Mouse (Mus musculus) heart, embryonic 15.5 days (tissue): ENCODE results near the gene Gm45837. TPM values are rescaled to one million over a fixed set of nuclear protein-coding genes. Genes with fewer than 3 reads are reported as not detected.

Experiments used
- ATAC-seq: fragments of 200-750 bp; cut with Nextera tagmentation; replicated peaks from 2 replicates; pipeline ENCODE4 v1.8.0; 2017; ENCODE audit warnings: low read depth, moderate TSS enrichment; ENCODE audit not compliant: insufficient number of reproducible peaks, insufficient read depth, low FRiP score
- H3K27ac ChIP-seq: fragments of 300-500 bp; sonication (generic); 2 replicates; pipeline ENCODE4 v1.5.1; 2015; ENCODE audit warnings: mild to moderate bottlenecking, inconsistent platforms
- H3K27me3 ChIP-seq: fragments of 300-500 bp; sonication (generic); 2 replicates; pipeline ENCODE4 v1.6.1; 2015; ENCODE audit warnings: inconsistent platforms
- H3K36me3 ChIP-seq: fragments of 300-500 bp; sonication (generic); 2 replicates; pipeline ENCODE4 v1.6.1; 2015; ENCODE audit warnings: mild to moderate bottlenecking, inconsistent platforms
- H3K4me1 ChIP-seq: fragments of 300-500 bp; sonication (generic); replicated peaks from 2 replicates; pipeline ENCODE4 v1.6.1; 2015; ENCODE audit warnings: inconsistent platforms
- H3K4me2 ChIP-seq: fragments of 300-500 bp; sonication (generic); 2 replicates; pipeline ENCODE4 v1.6.1; 2015; ENCODE audit warnings: inconsistent platforms, mild to moderate bottlenecking, moderate library complexity
- H3K4me3 ChIP-seq: fragments of 300-500 bp; sonication (generic); 2 replicates; pipeline ENCODE4 v1.5.1; 2015; ENCODE audit warnings: mild to moderate bottlenecking, inconsistent platforms
- H3K9ac ChIP-seq: fragments of 300-500 bp; sonication (generic); 2 replicates; pipeline ENCODE4 v1.6.1; 2015; ENCODE audit warnings: mild to moderate bottlenecking, inconsistent platforms
- H3K9me3 ChIP-seq: fragments of 300-500 bp; sonication (generic); replicated peaks from 2 replicates; pipeline ENCODE4 v1.6.1; 2016; ENCODE audit warnings: inconsistent platforms
- WGBS: fragments of 180-500 bp; shearing (Covaris S2); methylation state at CpG from one replicate; pipeline ENCODE4 v1.1.7; 2015; ENCODE audit warnings: mixed read lengths; 5-methylcytosine and 5-hydroxymethylcytosine counted together
- polyA plus RNA-seq: library from polyadenylated mRNA; unstranded; fragments of >200 nt; fragmentation: Nextera tagmentation; extraction: Ambion mirVana; gene quantifications from 2 replicates; pipeline ENCODE4 v1.2.1, GENCODE M21; 2015

Gene Gm45837
- polyA plus RNA-seq, 1 experiment from 2014 or later = not detected

DNA sequence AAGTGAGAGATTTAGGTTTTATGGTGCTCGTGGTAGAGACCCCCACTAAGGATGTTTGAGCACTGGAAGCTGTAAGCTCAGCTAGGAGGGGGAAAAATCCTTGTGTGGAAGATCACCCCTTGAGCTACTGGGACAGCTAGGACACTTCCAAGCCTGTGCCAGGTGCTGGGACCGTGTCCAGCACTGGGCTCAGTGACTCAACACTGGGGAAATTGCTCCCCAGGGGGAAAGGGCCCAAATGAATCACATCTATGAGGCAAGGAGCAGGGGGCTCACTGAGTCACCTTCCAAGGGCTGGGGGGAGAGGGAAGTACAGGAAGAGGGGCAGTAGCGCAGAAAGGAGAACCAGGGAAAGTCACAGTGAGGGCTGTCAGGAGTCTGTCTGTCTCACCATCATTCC lies 39.2 kb downstream of the Gm45837 start:
- Histone ChIP-seq H3K4me2 (no peak overlapping the region), H3K9ac (no peak overlapping the region), H3K36me3 (no peaks in the 10 kb centered on the region), H3K27me3 (peaks cover 56% of the 10 kb centered on the region), H3K27ac (no peak overlapping the region), H3K4me1 (peaks cover 13% of the 10 kb centered on the region), H3K4me3 (no peak overlapping the region), H3K9me3 (no peaks in the 10 kb centered on the region)
- WGBS = 21% methylated on average over 3 of the region's 3 CpGs
- no peak for ATAC-seq

DNA sequence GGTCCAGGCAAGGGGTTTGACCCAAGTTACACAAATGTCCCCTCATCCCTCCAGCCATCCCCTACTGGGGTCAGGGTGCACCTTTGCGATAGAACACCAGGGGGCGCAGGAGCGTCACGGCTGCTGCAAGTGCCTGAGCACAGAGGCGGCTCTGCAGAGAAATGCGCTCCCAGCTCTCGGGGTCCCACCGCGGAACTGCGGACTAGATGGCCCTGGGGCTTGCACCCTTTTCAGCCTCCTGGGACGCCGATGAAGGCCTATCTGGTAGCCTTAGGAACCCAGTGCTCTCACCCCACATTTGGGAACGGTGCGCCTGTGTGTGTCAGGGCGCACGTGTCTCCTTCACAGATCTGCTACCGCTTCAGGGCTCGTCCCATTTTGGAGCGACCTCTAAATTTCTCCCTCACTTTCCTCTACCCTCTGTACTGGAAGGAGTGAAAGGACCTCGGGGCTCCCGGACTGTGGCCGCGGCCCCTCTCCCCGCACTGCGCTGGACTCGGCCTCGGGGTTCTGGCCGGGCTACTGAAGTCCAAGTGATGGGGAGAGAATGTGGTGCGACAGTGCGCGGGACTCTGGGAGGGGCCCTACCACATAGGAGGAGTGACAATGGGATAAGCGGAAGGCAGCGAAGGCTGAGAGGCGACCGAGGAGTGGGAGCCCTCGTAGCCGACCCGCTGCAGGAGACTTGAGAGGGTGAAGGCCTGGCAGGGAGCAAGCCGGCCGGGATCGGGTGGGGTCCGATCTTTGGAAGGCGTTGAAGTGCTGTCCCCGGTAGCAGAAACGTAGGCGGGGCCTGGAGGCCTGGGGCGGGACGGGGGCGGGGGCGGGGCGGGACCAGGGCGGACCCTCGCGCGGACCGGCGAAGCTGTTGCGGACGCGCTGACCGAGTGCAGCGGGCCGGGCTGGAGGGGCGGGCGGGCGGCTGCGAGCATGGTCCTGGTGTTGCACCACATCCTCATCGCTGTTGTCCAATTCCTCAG lies 40.0 kb downstream of the Gm45837 start:
- H3K4me1 ChIP-seq = peaks cover 14% of the 10 kb centered on the region
- WGBS = under 1% methylated on average over 45 of the region's 68 CpGs
- peak overlapping the region; percentile 47 for H3K9ac ChIP-seq
- no peak overlapping the region for H3K27ac ChIP-seq
- no peaks in the 10 kb centered on the region for H3K36me3 ChIP-seq
- H3K9me3 ChIP-seq = no peaks in the 10 kb centered on the region
- H3K4me2 ChIP-seq = peak overlapping the region; percentile 97
- peaks cover 65% of the 10 kb centered on the region for H3K27me3 ChIP-seq
- peak; percentile 81 for ATAC-seq
- H3K4me3 ChIP-seq = peak overlapping the region; percentile 61

DNA sequence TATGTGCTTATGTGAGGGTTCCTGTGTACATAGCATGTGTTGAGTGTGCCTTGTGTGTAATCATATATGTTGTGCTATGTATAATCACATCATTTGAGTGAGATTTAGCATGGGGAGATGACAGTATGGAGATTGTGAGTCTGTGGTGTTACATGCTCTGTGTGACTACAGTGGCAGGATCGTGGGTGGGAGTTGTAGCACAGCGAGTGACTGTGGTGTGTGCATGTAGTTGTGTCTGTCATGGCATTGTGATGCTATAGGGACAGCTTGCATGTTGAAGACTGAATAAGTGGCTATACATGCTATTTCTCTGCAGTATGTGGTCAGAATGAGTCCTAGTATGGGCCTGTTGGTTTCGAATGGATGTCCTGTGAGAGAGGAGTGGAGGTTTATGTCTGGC lies 42.0 kb downstream of the Gm45837 start:
- Histone ChIP-seq H3K27me3 (peaks cover 67% of the 10 kb centered on the region), H3K9me3 (no peaks in the 10 kb centered on the region), H3K4me3 (peak overlapping the region; percentile 61), H3K36me3 (no peaks in the 10 kb centered on the region), H3K9ac (peak overlapping the region; percentile 21; the same call in 1 of the 2 replicates), H3K27ac (no peak overlapping the region), H3K4me2 (peak overlapping the region; percentile 97), H3K4me1 (peaks cover 19% of the 10 kb centered on the region)
- ATAC-seq = no peak
- 82% methylated on average over 3 of the region's 3 CpGs for WGBS

DNA sequence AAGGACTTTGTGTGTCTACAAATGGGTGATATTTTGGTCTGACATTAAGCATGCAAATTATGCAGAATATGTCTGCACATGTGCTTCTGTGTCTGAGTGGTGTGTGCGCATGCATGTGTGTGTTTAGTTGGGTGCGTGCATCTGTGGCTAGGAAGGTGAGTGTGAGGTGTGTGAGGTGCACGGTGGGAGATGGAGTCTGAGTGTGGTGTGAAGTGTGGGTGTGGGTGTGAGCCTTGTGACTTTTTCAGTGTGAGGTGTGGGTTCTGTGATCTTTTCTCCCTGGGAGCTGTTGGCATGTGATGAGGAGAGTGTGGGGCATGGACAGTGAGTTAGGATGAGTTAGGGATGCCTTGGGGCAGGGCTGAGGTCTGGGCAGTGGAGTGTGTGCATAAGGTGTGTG lies 42.6 kb downstream of the Gm45837 start:
- WGBS = 84% methylated on average over 3 of the region's 3 CpGs
- ATAC-seq = no peak
- peaks cover 61% of the 10 kb centered on the region for H3K27me3 ChIP-seq
- no peak overlapping the region for H3K9ac ChIP-seq
- no peaks in the 10 kb centered on the region for H3K9me3 ChIP-seq
- H3K27ac ChIP-seq = no peak overlapping the region
- H3K4me1 ChIP-seq = peaks cover 24% of the 10 kb centered on the region
- peak overlapping the region; percentile 97 for H3K4me2 ChIP-seq
- no peaks in the 10 kb centered on the region for H3K36me3 ChIP-seq
- peak overlapping the region; percentile 61 for H3K4me3 ChIP-seq

DNA sequence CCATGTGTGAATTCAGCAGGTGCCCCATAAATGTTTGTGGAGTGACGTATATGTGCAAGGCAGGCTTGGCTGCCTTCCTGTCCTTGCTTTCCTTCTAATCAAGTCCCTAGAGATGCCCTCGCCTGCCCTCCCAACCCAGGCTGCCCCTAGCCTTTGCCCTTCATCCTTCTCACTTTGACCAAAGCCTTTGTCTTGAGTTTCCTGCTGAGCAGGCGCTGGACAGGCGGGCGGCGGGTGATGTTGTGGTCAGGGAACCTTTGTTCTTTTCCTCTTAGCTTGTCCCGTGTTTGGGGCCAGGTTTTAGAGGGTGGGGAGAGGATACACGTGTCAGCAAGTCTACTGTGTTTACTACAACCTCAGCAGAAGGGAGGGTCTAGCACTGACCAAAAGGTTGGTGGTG lies 43.0 kb downstream of the Gm45837 start:
- Histone ChIP-seq H3K9ac (no peak overlapping the region), H3K4me1 (peaks cover 27% of the 10 kb centered on the region), H3K9me3 (no peaks in the 10 kb centered on the region), H3K36me3 (no peaks in the 10 kb centered on the region), H3K27me3 (peaks cover 56% of the 10 kb centered on the region), H3K4me2 (peak overlapping the region; percentile 97), H3K4me3 (peak overlapping the region; percentile 61; the same call in 1 of the 2 replicates), H3K27ac (no peak overlapping the region)
- WGBS = 36% methylated on average over 8 of the region's 8 CpGs
- no peak for ATAC-seq

DNA sequence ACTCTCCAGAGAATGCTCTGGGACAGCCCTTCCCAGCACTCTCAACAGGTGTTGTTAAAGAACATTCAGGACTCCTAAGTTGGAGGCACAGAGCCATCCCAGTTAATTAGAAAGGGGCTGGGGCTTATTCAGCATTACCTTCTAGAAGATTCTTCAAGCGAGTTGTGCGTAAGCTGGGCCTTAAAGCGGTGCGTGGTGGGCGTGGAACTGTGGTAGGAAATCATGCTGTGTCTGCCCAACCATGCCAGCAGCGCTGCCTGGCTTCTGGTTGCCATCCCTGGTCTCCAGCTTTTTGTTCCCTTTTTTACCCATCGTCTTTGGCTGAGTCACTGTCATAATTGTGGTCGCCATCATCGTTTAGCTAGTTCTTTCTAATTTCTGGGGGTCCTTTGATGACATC lies 43.8 kb downstream of the Gm45837 start:
- no peak overlapping the region for H3K4me2 ChIP-seq
- no peaks in the 10 kb centered on the region for H3K9me3 ChIP-seq
- H3K9ac ChIP-seq = no peak overlapping the region
- no peaks in the 10 kb centered on the region for H3K36me3 ChIP-seq
- H3K27me3 ChIP-seq = peaks cover 57% of the 10 kb centered on the region
- H3K4me1 ChIP-seq = peaks cover 33% of the 10 kb centered on the region
- 83% methylated on average over 9 of the region's 9 CpGs for WGBS
- H3K4me3 ChIP-seq = no peak overlapping the region
- no peak for ATAC-seq
- no peak overlapping the region for H3K27ac ChIP-seq

DNA sequence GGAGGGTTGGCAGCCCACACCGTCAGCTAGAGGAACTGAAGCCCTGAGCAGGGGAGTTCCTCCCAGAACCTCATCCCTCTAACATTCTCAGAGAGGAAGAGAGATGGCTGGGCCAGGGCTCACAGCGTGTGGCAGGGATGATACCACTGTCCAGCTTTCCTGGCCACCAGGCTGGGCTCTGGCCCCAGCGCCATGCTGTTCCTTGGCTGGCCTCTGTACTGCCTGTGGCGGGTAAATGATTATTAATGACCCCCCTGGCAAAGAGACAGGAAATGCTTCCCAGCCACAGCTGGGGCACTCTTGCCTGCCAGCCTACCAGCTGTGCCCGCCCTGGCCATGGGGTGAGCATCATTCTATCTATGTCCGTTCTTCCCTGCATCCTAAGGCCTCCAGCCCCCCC lies 44.5 kb downstream of the Gm45837 start:
- Histone ChIP-seq H3K27me3 (peaks cover 50% of the 10 kb centered on the region), H3K4me2 (no peak overlapping the region), H3K4me3 (no peak overlapping the region), H3K36me3 (no peaks in the 10 kb centered on the region), H3K27ac (no peak overlapping the region), H3K9ac (no peak overlapping the region), H3K4me1 (peaks cover 39% of the 10 kb centered on the region), H3K9me3 (no peaks in the 10 kb centered on the region)
- 77% methylated on average over 6 of the region's 6 CpGs for WGBS
- ATAC-seq = no peak

DNA sequence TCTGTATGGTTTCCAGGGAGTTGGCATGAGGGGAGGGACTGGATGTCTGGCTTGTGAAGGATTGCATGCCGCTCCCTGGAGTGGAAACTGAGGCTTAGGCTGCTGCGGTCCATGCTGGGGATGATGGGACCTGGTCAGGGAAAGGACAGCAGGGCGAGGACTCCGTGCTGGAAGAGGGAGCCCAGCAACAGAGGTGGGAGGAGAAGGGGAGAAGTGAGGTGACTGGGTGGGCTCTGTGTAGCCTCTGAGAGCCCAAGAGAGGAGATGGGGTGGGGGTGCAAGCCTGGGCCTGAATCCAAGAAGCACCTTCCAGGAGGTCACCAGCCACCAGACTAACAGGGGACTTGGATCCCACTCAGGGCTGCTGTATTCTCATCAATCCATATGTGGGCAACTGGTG lies 45.6 kb downstream of the Gm45837 start:
- peaks cover 44% of the 10 kb centered on the region for H3K27me3 ChIP-seq
- H3K4me2 ChIP-seq = no peak overlapping the region
- peaks cover 44% of the 10 kb centered on the region for H3K4me1 ChIP-seq
- no peak overlapping the region for H3K9ac ChIP-seq
- 67% methylated on average over 4 of the region's 4 CpGs for WGBS
- H3K4me3 ChIP-seq = no peak overlapping the region
- no peaks in the 10 kb centered on the region for H3K9me3 ChIP-seq
- no peak for ATAC-seq
- H3K36me3 ChIP-seq = no peaks in the 10 kb centered on the region
- H3K27ac ChIP-seq = no peak overlapping the region

DNA sequence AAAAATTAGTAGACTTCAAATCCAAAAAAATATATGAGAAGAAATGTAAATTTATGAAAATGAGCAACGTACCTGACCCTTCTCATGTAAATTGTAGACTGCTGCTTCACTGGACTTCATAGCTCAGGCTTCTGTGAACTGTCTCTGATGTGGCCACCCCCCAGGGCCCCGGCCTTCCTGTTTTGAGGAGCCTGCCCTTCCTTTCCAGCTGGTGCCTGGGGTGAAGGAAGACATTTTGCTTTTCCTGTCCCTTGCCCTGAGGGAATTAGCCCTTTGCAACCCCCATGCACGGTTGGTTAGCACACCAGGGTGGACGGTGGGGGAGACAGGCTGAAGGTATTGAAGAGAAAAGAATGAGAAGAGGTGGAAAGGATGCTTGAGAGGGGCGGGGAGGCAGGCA lies 46.1 kb downstream of the Gm45837 start:
- Histone ChIP-seq H3K4me2 (no peak overlapping the region), H3K27me3 (peaks cover 43% of the 10 kb centered on the region), H3K9me3 (no peaks in the 10 kb centered on the region), H3K27ac (no peak overlapping the region), H3K36me3 (no peaks in the 10 kb centered on the region), H3K4me1 (peaks cover 45% of the 10 kb centered on the region), H3K4me3 (no peak overlapping the region), H3K9ac (no peak overlapping the region)
- WGBS = 35% methylated on average over 5 of the region's 5 CpGs
- no peak for ATAC-seq

DNA sequence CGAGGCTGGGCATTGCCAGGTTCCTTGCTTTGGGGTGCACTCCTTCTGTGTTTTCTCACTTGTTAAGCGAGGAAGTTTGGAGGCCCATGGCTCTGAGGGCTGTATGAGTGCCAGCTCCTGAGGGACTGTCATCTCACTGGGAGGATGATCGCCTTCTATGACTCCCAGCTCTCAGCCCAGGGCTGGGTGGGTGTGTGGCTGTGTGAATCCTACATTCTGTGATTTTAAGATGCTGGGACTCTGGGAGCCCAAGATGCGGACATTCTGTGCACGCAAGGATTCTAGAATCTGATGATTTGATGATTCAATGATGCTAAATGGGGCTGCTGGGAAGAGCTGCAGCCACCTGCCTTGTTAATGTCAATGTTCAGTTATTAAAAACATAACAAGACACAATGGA lies 46.6 kb downstream of the Gm45837 start:
- Histone ChIP-seq H3K4me1 (peaks cover 49% of the 10 kb centered on the region), H3K9ac (no peak overlapping the region), H3K27ac (no peak overlapping the region), H3K9me3 (no peaks in the 10 kb centered on the region), H3K36me3 (no peaks in the 10 kb centered on the region), H3K4me3 (no peak overlapping the region), H3K4me2 (no peak overlapping the region), H3K27me3 (peaks cover 38% of the 10 kb centered on the region)
- no peak for ATAC-seq
- 68% methylated on average over 5 of the region's 5 CpGs for WGBS

DNA sequence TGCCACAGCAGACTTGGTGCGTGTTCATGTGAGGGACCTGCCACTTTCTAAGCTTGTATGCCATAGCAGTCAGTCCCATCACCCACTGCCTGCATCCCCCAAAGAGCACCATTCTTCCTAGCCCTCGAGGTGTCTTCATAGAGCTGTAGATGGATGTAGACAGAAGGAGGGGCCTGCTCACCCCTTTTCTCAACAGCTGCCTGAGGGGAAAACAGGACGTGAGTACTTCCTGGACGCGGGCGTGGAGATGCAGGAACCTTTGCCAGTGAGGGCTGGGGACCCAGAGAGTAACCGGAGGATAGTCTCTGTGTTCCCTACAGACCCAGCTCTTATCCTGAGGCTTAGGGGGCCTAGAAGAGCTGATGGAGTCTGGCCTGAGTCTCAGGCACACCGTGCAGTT lies 47.1 kb downstream of the Gm45837 start:
- H3K36me3 ChIP-seq = no peaks in the 10 kb centered on the region
- peaks cover 54% of the 10 kb centered on the region for H3K4me1 ChIP-seq
- no peaks in the 10 kb centered on the region for H3K9me3 ChIP-seq
- no peak overlapping the region for H3K4me2 ChIP-seq
- no peak overlapping the region for H3K9ac ChIP-seq
- no peak overlapping the region for H3K27ac ChIP-seq
- no peak overlapping the region for H3K4me3 ChIP-seq
- no peak for ATAC-seq
- H3K27me3 ChIP-seq = peaks cover 33% of the 10 kb centered on the region
- WGBS = 55% methylated on average over 8 of the region's 8 CpGs
